Mouse (Mus musculus): ENCODE data around the gene Mvd. TPM values are rescaled to one million over a fixed set of nuclear protein-coding genes. Genes with fewer than 3 reads are reported as not detected.

Gene Mvd
- polyA plus RNA-seq, 1 experiment from 2014 or later = 47.5 TPM

DNA sequence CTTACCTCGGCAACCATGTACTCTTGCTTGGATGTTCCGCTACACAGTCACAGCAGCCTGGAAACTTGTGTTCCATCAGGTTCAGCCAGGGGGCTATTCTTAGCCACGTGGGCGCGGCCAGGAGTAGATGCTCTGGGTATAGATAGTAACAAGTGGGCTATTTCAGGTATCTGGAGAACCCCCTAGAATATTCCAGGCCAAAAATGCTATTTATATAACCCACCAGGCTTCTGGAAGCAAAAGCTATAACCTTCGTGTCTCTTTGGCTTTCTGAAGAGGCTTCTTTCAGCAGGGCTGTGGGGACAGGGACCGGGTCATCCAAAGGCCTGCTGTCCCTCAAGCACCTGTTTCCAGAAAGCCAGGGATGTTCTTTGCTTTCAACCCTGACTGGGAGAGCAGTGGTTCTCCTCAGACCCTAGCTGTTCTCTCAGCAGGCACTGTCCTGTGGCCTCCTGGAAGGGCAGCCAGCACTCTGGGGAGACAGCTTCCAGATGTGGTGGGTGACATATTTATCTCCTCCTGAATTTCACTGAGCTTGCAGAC is 8.0 kb upstream of the Mvd start:
- Histone ChIP-seq H3K4me1 (replicated peaks) (peaks cover 4% of the 10 kb centered on the region; the same call in 1 of the 2 replicates), H3K9me3 (no peaks in the 10 kb centered on the region)

DNA sequence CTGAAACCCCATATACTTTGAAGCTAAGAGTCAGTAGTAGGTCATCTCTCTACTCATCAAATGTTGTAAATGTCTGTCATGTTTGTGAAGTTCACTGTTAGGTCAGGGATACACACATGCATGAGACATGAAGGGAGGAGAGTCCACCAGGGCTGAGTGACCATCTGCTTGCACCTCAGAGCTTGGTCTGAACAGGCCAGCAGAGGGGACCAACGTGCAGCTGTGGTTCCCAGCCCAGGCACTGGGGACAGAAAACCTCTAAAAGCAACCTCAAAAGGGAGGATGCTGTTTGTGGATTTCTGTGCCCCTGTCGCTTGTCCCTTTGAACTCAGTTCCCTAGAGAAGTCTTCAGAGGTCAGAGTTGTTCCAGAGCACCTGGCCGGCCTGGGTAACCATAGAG is 2.0 kb upstream of the Mvd start:
- Histone ChIP-seq H3K4me2 (replicated peaks) (peak overlapping the region; percentile 94), H3K27me3 (no peaks in the 10 kb centered on the region), H3K27ac (peak overlapping the region; percentile 96; the same call in 1 of the 2 replicates), H3K4me3 (replicated peaks) (peak overlapping the region; percentile 75), H3K9ac (replicated peaks) (0 out of 2 replicates have a peak overlapping the region, but pooled peaks have one; percentile 19), H3K4me1 (replicated peaks) (peaks cover 38% of the 10 kb centered on the region), H3K36me3 (no peaks in the 10 kb centered on the region), H3K9me3 (no peaks in the 10 kb centered on the region)
- 60% methylated on average over 3 of the region's 3 CpGs for WGBS
- ATAC-seq = no peak

More for the DNA sequence above, 8.0 kb upstream of the Mvd start:
- no peak for ATAC-seq
- Histone ChIP-seq H3K4me2 (replicated peaks) (no peak overlapping the region), H3K27me3 (peaks cover 10% of the 10 kb centered on the region; the same call in 1 of the 2 replicates), H3K27ac (no peak overlapping the region), H3K9ac (replicated peaks) (no peak overlapping the region), H3K36me3 (no peaks in the 10 kb centered on the region), H3K4me3 (replicated peaks) (no peak overlapping the region)
- WGBS = 86% methylated on average over 7 of the region's 7 CpGs

DNA sequence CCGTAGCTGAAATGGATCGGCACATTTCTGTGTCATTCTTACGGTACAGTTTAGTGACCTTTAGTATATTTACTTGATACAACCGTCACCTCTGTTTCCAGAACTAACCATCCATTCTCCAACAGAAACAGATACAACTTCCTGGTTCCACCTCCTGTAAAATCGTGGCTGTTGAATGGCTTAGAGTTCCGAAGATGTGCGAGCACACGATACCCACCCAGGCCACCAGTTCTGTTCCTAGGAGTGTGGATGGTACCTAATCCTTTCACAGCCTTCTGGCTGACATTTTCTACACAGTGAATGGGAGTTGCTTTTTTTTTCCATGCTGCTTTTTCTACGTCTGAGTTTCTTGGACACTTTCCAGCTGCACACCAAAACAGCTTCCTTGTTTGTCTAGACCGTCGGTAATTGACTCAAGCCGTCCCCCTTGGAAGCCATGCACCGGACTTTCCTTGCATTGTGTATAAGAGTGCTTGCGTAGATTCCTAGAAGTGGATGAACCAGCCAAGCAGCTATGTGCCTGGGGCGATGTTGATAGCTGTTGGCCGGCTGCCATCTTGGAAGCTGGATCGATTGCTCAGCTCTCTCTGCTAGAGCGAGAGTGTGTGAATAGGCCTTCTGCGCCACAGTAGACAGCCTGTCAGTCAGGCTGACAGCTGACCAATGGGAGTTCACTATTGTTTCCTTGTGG is 981 bp upstream of the Mvd start:
- peak; percentile 41 for ATAC-seq
- Histone ChIP-seq H3K4me2 (replicated peaks) (peak overlapping the region; percentile 94), H3K4me1 (replicated peaks) (peaks cover 38% of the 10 kb centered on the region), H3K36me3 (peaks cover 9% of the 10 kb centered on the region), H3K9me3 (no peaks in the 10 kb centered on the region), H3K27ac (peak overlapping the region; percentile 96), H3K27me3 (no peaks in the 10 kb centered on the region), H3K4me3 (replicated peaks) (peak overlapping the region; percentile 75), H3K9ac (replicated peaks) (peak overlapping the region; percentile 80)
- WGBS = 16% methylated on average over 19 of the region's 19 CpGs

DNA sequence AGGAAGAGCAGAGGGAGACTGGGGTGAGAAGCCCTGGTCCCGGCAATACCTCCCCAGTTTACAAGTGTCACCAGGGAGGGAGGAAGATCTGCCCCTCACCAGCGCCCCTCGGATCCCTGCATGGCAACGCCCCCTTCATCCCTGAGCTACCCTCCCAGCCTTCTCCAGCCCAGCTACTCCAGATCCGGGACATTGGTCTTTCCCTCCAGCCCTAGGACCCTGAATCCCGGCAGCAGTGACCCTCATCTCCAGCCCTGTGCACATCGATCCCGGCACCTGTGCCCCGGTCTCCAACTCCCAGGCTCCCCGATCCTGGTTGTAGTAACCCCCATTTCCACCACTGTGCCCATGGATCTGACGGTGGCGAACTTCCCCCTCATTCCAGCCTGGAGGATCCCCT is 441 bp downstream of the Mvd start:
- peaks cover 22% of the 10 kb centered on the region for H3K36me3 ChIP-seq
- ATAC-seq = no peak; the same call in 1 of the 2 replicates
- H3K4me1 ChIP-seq (replicated peaks) = peaks cover 38% of the 10 kb centered on the region
- peak overlapping the region; percentile 89 for H3K27ac ChIP-seq
- H3K9me3 ChIP-seq = no peaks in the 10 kb centered on the region
- peak overlapping the region; percentile 84 for H3K9ac ChIP-seq (replicated peaks)
- peak overlapping the region; percentile 75 for H3K4me3 ChIP-seq (replicated peaks)
- under 1% methylated on average over 12 of the region's 12 CpGs for WGBS
- H3K4me2 ChIP-seq (replicated peaks) = peak overlapping the region; percentile 94
- H3K27me3 ChIP-seq = no peaks in the 10 kb centered on the region

GRCm38 (mm10) chr8:122442356-122442755 is 866 bp downstream of the Mvd start:
- 17% methylated on average over 7 of the region's 7 CpGs for WGBS
- Histone ChIP-seq H3K36me3 (peaks cover 27% of the 10 kb centered on the region), H3K27me3 (no peaks in the 10 kb centered on the region), H3K4me3 (replicated peaks) (peak overlapping the region; percentile 75), H3K9ac (replicated peaks) (peak overlapping the region; percentile 84), H3K9me3 (no peaks in the 10 kb centered on the region), H3K4me1 (replicated peaks) (peaks cover 38% of the 10 kb centered on the region), H3K27ac (peak overlapping the region; percentile 89; the same call in 1 of the 2 replicates), H3K4me2 (replicated peaks) (peak overlapping the region; percentile 94)
- ATAC-seq = no peak

DNA sequence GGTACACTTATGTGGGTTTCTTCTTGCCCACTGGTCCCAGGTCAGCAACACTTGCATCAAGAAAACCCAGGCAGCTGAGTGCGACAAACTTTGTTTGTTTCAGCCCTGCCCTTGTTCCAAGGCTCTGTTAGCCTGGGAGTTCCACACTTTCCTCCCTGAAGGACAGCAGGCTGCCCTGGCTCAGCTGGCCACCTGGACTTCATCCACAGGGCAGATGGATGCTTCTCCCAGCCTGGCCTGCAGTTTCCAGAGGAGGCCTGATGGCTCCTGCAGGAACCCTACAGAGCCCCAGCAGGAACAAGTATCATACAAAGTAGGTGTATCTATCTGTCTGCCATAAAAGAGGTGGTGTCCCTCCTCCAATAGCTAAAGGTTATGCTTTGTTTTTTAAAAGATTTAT is 1.9 kb downstream of the Mvd start:
- no peak for ATAC-seq
- 96% methylated on average over 1 of the region's 1 CpGs for WGBS
- H3K36me3 ChIP-seq = peaks cover 37% of the 10 kb centered on the region
- H3K9ac ChIP-seq (replicated peaks) = no peak overlapping the region
- peaks cover 35% of the 10 kb centered on the region for H3K4me1 ChIP-seq (replicated peaks)
- H3K9me3 ChIP-seq = no peaks in the 10 kb centered on the region
- no peaks in the 10 kb centered on the region for H3K27me3 ChIP-seq
- no peak overlapping the region for H3K4me3 ChIP-seq (replicated peaks)
- no peak overlapping the region for H3K27ac ChIP-seq
- no peak overlapping the region for H3K4me2 ChIP-seq (replicated peaks)

GRCm38 (mm10) chr8:122439336-122439735 is 3.9 kb downstream of the Mvd start:
- Histone ChIP-seq H3K9me3 (peaks cover 2% of the 10 kb centered on the region; the same call in 1 of the 2 replicates), H3K4me2 (replicated peaks) (no peak overlapping the region), H3K27ac (no peak overlapping the region), H3K4me3 (replicated peaks) (no peak overlapping the region), H3K36me3 (peaks cover 57% of the 10 kb centered on the region), H3K9ac (replicated peaks) (no peak overlapping the region), H3K27me3 (no peaks in the 10 kb centered on the region), H3K4me1 (replicated peaks) (peaks cover 15% of the 10 kb centered on the region)
- 93% methylated on average over 16 of the region's 16 CpGs for WGBS
- ATAC-seq = no peak

GRCm38 (mm10) chr8:122437708-122438331 is 5.4 kb downstream of the Mvd start:
- peaks cover 69% of the 10 kb centered on the region for H3K36me3 ChIP-seq
- ATAC-seq = no peak
- WGBS = 93% methylated on average over 13 of the region's 13 CpGs

GRCm38 (mm10) chr8:122436586-122437125 is 6.6 kb downstream of the Mvd start:
- H3K36me3 ChIP-seq = peaks cover 69% of the 10 kb centered on the region
- WGBS = 92% methylated on average over 20 of the region's 20 CpGs

More at GRCm38 (mm10) chr8:122437708-122438331, 5.4 kb downstream of the Mvd start:
- H3K27ac ChIP-seq = no peak overlapping the region
- H3K4me3 ChIP-seq (replicated peaks) = no peak overlapping the region
- H3K4me1 ChIP-seq (replicated peaks) = peaks cover 16% of the 10 kb centered on the region
- 0 out of 2 replicates have a peak overlapping the region, but pooled peaks have one; percentile 16 for H3K9ac ChIP-seq (replicated peaks)
- H3K27me3 ChIP-seq = 0 out of 2 replicates have a peak, but pooled peaks cover 4% of the 10 kb centered on the region
- H3K9me3 ChIP-seq = peaks cover 2% of the 10 kb centered on the region; the same call in 1 of the 2 replicates
- no peak overlapping the region for H3K4me2 ChIP-seq (replicated peaks)

DNA sequence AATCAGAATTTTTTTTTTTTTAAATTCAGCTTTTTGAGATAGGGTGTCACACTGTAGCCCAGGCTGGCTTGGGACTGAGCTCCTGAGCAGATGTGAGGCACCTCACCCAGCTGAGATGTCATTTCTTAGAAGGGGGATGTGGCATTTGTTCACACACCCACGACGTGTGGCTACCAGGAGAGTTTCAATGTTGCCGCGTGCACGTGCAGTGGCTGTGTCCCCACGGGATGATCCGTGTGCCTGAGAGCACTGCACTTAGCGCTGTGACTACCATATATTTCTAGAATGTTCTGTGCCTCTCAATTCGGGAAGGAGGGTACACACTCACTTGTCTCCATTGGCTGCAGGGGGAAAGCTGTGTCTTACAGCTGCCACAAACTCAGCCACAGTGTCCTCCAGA is 7.1 kb downstream of the Mvd start:
- H3K4me1 ChIP-seq (replicated peaks) = peaks cover 17% of the 10 kb centered on the region
- H3K9ac ChIP-seq (replicated peaks) = no peak overlapping the region
- no peak overlapping the region for H3K4me3 ChIP-seq (replicated peaks)
- H3K36me3 ChIP-seq = peaks cover 69% of the 10 kb centered on the region
- no peak overlapping the region for H3K4me2 ChIP-seq (replicated peaks)
- peaks cover 2% of the 10 kb centered on the region; the same call in 1 of the 2 replicates for H3K9me3 ChIP-seq
- H3K27me3 ChIP-seq = 0 out of 2 replicates have a peak, but pooled peaks cover 10% of the 10 kb centered on the region
- H3K27ac ChIP-seq = no peak overlapping the region
- WGBS = 96% methylated on average over 9 of the region's 9 CpGs
- no peak for ATAC-seq

More at GRCm38 (mm10) chr8:122436586-122437125, 6.6 kb downstream of the Mvd start:
- ATAC-seq = no peak
- Histone ChIP-seq H3K9me3 (peaks cover 2% of the 10 kb centered on the region; the same call in 1 of the 2 replicates), H3K4me1 (replicated peaks) (peaks cover 16% of the 10 kb centered on the region), H3K4me3 (replicated peaks) (no peak overlapping the region), H3K27ac (no peak overlapping the region), H3K9ac (replicated peaks) (no peak overlapping the region), H3K27me3 (0 out of 2 replicates have a peak, but pooled peaks cover 10% of the 10 kb centered on the region), H3K4me2 (replicated peaks) (no peak overlapping the region)

- ATAC-seq = no peak
- 0 out of 2 replicates have a peak, but pooled peaks cover 10% of the 10 kb centered on the region for H3K27me3 ChIP-seq
- H3K9ac ChIP-seq (replicated peaks) = no peak overlapping the region
- 89% methylated on average over 6 of the region's 6 CpGs for WGBS
- H3K4me1 ChIP-seq (replicated peaks) = peaks cover 17% of the 10 kb centered on the region
- no peak overlapping the region for H3K4me3 ChIP-seq (replicated peaks)
- no peak overlapping the region for H3K27ac ChIP-seq
- H3K4me2 ChIP-seq (replicated peaks) = no peak overlapping the region
- peaks cover 2% of the 10 kb centered on the region; the same call in 1 of the 2 replicates for H3K9me3 ChIP-seq
- peaks cover 69% of the 10 kb centered on the region for H3K36me3 ChIP-seq
These were observed 7.8 kb downstream of the Mvd start for GRCm38 (mm10) chr8:122435375-122435774.

Measured in midbrain, embryonic 13.5 days (tissue).